Mouse (Mus musculus) stomach, postnatal 0 days (tissue): Measurements from ENCODE around the gene Sugct.

Experiments
- CTCF ChIP-seq: IDR thresholded peaks from 2 replicates; pipeline ENCODE4 v1.5.1; 2016; ENCODE audit warnings: antibody characterized with exemption, low read depth, mild to moderate bottlenecking, moderate library complexity
- EP300 ChIP-seq: optimal IDR thresholded peaks from 2 replicates; pipeline ENCODE3; 2016; ENCODE audit warnings: antibody characterized with exemption

- TF ChIP-seq EP300 (no peak), CTCF (no peak)
These were observed 883.1 kb downstream of the Sugct start for GRCm38 (mm10) chr13:16812268-16812667.
